Mouse (Mus musculus): Measurements from ENCODE around the gene Rab20. TPM values are rescaled to one million over a fixed set of nuclear protein-coding genes. Genes with fewer than 3 reads are reported as not detected.
A peak's percentile ranks its signal among the peaks of the same experiment; 100 is the strongest.
"Not testable (repeated sequence)": the region's sequence is repeated elsewhere in the genome, so short reads cannot be mapped to it uniquely, and the experiment has no call there.

The Rab20 gene
- 10 to 100 TPM; 21.9 to 36.4 (median 28.1) TPM for total RNA-seq (2022)

- peak; percentile 80 for DNase-seq (ENCODE audit: low spot score)
Measured at GRCm38 (mm10) chr8:11477811-11478761, at the start of gene Rab20. Gene Rab20 (minus strand): TSS chr8:11478710.

DNA sequence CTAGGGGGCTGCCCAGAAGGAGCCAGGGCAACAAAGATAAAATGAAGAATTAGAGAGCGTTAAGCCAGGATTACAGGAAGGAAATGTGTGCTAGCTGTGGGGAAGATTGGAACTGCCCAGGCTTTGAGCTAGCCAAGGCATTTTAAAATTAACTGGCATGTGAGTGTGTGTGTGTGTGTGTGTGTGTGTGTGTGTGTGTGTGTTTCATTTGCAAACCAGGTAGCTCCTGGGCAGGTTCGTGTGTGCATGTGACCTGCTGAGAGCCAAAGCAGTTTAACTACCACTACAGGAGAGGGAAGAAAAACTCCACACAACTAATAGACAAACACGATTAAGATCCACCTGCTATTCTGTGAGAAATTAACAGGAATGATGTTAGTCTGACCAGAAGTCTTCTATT lies 44.8 kb upstream of the Rab20 start:
- DNase-seq (ENCODE audit: low spot score), result no peak

GRCm38 (mm10) chr8:11518676-11519075 lies 40.2 kb upstream of the Rab20 start:
- DNase-seq (ENCODE audit: low spot score), result no peak

DNA sequence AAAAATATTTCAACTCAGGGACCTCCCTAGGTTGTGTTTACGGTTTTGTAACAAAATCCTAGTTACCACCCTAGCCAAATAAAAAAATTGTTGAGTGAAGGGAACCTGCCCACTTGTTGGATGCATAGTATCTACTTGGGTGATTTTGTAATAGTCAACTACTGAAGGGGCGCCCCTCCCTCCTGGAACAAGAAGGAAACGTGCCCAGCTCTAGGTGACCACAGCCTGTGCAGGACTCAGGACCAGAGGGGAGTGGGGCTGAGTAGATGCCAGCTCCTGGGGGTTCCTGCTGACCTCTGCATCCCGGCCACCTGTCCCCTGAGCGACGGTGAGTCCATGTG lies 39.5 kb upstream of the Rab20 start:
- DNase-seq (ENCODE audit: low spot score), result no peak

GRCm38 (mm10) chr8:11517366-11518055 lies 39.0 kb upstream of the Rab20 start:
- no peak for DNase-seq (ENCODE audit: low spot score)

- no peak for DNase-seq (ENCODE audit: low spot score)
Measured at GRCm38 (mm10) chr8:11516292-11516691, 37.8 kb upstream of the Rab20 start.

DNA sequence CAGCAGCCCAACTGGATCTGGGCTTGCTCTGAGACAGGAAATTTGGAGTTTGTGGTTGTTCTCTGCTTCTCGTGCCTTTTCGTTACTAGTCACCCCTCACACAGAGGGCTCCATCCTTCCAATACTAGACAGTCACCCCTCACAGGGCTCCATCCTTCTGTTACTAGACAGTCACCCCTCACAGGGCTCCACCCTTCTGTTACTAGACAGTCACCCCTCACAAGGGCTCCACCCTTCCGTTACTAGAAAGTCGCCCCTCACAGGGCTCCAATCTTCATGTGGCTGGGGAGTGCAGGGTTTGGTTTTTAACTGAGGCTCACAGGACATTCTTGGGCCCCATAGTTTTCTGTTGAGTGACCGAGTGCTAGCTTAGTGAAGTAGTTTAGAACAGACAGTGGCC lies 34.7 kb upstream of the Rab20 start:
- no peak for DNase-seq (ENCODE audit: low spot score)

- DNase-seq (ENCODE audit: low spot score), result no peak
Measured at GRCm38 (mm10) chr8:11512711-11513110, 34.2 kb upstream of the Rab20 start.

GRCm38 (mm10) chr8:11510971-11511370 lies 32.5 kb upstream of the Rab20 start:
- DNase-seq (ENCODE audit: low spot score), result no peak

GRCm38 (mm10) chr8:11508880-11509279 lies 30.4 kb upstream of the Rab20 start:
- no peak for DNase-seq (ENCODE audit: low spot score)

GRCm38 (mm10) chr8:11506802-11507201 lies 28.3 kb upstream of the Rab20 start:
- DNase-seq (ENCODE audit: low spot score), result peak; percentile 33

DNA sequence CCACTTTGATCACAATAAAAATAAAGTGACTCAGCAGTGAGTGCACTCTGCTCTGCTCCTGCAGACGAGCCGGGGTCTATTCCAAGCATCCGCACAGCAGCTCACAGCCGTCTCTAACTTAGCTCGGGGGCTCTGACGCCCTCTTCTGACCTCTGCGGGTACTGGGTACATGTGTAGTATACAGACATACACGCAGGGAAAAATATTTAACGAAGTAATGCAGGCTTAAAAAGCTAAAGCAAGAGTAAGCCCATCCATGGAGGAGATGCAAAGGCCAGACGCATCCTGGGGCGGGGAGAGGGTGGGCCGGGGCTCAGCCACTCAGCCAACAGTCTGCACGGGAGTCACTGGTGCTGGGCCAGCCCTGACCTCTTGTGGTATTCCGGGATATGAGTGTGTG lies 27.6 kb upstream of the Rab20 start:
- no peak for DNase-seq (ENCODE audit: low spot score)

DNA sequence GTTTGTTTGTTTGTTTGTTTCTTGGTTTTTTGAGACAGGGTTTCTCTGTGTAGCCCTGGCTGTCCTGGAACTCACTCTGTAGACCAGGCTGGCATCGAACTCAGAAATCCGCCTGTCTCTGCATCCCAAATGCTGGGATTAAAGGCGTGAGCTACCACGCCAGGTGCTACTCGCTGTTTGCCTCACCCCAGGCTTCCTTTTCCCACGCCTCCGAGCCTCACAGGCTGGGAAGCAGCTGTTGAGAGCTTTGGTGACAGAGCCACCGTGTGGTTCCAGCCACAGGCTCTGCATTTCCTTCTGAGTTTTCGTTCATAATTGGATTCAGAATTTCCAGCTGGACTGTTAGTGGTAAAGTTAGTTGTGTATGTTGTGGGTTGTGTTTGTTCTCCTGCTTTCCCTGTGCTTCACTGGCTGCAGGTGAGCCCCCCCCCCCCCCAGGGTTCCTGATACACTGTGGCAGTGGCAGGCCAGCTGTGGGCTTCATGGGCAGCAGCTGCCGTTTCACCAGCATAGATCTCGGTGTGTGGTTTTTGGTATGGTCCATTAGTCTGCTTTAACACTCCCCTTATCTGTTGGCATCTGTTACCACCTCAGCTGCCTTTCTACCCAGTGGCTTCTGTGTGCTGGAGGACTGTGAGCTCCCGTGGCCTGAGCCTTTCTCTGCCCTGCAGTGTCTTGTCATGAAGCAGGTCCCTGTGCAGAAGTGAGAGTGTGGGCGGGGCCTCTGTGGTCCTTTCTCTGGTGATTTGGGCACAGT lies 25.1 kb upstream of the Rab20 start:
- DNase-seq (ENCODE audit: low spot score), result no peak

DNA sequence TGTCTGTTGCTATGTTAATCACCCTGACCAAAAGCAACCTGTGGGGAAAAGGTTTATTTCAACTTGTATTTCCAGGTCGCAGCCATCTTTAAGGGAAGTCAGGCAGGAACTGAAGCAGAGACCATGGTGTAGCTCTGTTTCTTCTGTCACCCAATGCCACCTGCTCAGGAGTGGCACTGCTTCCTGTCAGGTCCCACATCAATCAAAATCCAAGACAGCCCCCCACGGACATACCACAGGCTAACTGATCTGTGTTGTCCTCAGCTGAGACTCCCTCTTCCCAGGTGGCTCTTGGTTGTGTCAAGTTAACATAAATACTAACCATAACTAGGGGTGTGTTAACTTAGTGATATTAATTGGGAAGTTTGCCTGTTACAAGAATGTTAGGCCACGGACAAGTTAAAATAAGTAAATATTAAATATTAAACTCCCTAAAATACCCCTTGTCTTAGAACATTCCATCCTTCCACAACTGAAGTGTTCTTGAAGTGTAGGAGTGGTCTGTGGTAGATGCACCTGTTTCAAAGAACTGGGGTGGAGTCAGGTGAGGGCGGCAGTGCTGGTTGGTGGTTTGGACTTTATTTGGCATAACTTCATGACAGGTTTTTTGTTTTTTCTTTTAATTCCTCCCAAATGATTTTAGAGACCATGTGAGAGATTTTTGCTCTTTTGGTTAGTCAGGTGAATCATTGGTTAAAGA lies 20.4 kb upstream of the Rab20 start:
- no peak for DNase-seq (ENCODE audit: low spot score)

- DNase-seq (ENCODE audit: low spot score), result no peak
Measured at GRCm38 (mm10) chr8:11498281-11498680, 19.8 kb upstream of the Rab20 start.

DNA sequence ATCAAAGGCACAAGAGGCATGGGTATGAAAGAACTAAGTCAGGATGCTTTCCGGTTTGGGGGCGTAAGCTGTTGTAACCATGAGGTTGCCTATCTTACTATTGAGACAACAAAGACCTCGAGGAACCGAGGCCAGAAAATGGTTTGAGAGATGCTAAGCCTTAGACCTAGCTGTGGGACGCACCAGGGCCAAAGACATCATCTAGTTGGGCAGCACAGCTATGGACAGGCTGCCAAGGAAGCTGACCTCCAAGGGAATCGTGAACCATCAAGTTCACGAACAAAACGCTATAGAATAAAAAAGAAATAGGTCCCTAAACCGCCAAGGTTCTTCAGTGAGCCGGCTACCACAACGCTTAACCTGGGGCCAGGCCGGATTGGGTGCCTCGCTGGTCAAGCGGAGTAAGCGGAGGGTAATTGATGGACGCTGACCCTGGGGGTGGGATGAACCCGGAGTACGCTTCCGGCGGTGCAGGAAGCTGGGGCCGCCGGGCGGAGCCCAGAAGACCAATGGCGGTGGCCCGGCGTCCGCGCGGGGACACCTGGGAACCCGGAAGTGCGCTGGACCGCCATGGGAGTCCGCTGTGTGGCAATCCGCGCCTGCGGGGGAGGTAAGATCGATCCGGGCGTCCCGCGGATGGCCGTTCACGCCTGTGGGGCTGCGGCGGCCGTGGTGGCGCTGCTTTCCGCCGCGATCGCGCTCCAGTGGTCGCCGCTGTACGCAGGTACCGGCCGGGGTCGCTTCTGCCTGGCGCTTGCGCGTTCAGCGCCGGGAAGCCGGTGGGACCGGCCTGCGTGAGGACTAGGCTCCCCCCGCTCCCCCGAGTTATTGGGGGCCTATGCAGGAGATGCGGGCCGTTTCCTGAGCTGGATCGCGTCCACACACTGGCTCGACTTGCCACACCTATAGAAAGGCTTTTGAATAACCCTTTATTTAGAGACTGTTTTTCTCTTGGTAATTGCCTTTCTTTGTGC lies 18.8 kb upstream of the Rab20 start, which contains the start of gene Naxd:
Gene Naxd (plus strand): TSS at position 490 of the 974 bp plus-strand sequence.
- DNase-seq (ENCODE audit: low spot score), result peak; percentile 88

GRCm38 (mm10) chr8:11492340-11492739 lies 13.8 kb upstream of the Rab20 start:
- not testable (repeated sequence) for DNase-seq (ENCODE audit: low spot score)

GRCm38 (mm10) chr8:11487229-11487628 lies 8.7 kb upstream of the Rab20 start:
- no peak for DNase-seq (ENCODE audit: low spot score)

- peak; percentile 77 for DNase-seq (ENCODE audit: low spot score)
Measured at GRCm38 (mm10) chr8:11486142-11486541, 7.6 kb upstream of the Rab20 start.

DNA sequence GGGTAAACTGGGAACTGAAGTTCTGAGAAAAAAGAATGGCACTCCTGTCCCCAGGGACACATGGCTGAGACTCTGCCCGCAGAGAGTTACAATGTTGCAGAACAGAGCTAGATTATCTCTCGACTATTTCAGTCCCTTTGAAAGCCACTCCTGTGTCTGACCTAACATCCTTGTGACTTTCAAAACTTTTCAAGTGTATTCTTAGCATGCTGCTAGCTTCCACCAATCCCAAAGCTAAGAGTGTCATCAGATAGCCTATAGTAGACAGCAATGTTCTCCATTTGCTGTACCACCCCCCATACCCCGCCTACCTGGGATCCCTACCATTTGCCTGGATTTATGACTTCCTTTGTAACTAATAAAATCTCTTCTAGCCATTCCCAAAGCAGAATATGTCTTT lies 4.0 kb upstream of the Rab20 start:
- no peak for DNase-seq (ENCODE audit: low spot score)
